Mouse (Mus musculus): ENCODE measurements around the gene Zswim8.

- TF ChIP-seq CTCF (IDR thresholded peaks at IDR 0.05; ENCODE audit: low read depth, low read length) (no peak), POLR2A (IDR thresholded peaks at IDR 0.05; ENCODE audit: extremely low read depth, insufficient read depth, low read length) (no peak)
Observed at GRCm38 (mm10) chr14:20735892-20736390, 28.6 kb downstream of the Zswim8 start.

Measured in liver, adult 2 months (tissue).